Mouse (Mus musculus): ENCODE measurements around the gene Zfp978. TPM values are rescaled to one million over a fixed set of nuclear protein-coding genes. Genes with fewer than 3 reads are reported as not detected.
"Not testable (repeated sequence)": the region's sequence is repeated elsewhere in the genome, so short reads cannot be mapped to it uniquely, and the experiment has no call there.

Zfp978 gene
- total RNA-seq (2021) (under 1 TPM; 0.23 to 0.35 TPM), polyA plus RNA-seq (2012; rRNA removed) (not detected in 2 replicates)
- long read RNA-seq, result 0 reads

- DNase-seq, result not testable (repeated sequence)
Observed at GRCm38 (mm10) chr4:147361003-147361402, at the start of gene Zfp978. Gene Zfp978 (plus strand): TSS chr4:147361303.

- not testable (repeated sequence) for DNase-seq
Observed at GRCm38 (mm10) chr4:147335036-147335690, 25.9 kb upstream of the Zfp978 start.

- not testable (repeated sequence) for DNase-seq
Observed at GRCm38 (mm10) chr4:147335691-147336367, 25.3 kb upstream of the Zfp978 start.

DNA sequence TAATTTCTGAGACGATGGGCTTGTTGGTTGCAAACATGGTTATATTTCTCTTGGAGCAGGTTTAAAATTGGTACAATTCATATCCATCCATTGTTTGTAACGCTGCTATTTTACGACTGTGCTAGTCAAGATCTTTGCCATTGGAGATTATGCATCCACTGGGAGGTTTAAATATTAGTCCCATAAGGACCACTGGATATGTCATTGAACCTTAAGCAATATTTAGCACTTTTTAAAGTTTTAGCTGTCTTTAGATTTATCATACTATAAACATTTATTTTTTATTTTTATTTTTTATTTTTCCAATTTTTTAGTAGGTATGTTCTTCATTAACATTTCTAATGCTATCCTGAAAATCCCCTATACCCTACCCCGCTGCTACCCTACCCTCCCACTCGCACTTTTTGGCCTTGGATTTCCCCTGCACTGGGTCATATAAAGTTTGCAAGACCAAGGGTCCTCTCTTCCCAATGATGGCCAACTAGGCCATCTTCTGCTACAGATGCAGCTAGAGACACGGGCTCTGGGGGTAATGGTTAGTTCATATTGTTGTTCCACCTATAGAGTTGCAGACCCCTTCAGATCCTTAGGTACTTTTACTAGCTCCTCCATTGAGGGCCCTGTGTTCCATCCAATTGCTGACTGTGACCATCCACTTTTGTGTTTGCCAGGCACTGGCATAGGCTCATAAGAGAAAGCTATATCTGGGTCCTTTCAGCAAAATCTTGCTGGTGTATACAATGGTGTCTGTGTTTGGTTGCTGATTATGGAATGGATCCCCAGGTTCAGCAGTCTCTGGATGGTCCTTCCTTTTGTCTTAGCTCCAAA lies 24.5 kb upstream of the Zfp978 start:
- not testable (repeated sequence) for DNase-seq

DNA sequence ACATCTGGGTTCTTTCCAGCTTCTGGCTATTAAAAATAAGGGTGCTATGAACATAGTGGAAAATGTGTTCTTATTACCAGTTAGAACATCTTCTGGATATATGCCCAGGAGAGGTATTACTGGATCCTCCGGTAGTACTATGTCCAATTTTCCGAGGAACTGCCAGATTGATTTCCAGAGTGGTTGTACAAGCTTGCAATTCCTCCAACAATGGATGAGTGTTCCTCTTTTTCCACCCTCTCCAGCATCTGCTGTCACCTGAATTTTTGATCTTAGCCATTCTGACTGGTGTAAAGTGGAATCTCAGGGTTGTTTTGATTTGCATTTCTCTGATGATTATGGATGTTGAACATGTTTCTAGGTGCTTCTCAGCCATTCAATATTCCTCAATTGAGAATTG lies 23.6 kb upstream of the Zfp978 start:
- DNase-seq, result not testable (repeated sequence)

DNA sequence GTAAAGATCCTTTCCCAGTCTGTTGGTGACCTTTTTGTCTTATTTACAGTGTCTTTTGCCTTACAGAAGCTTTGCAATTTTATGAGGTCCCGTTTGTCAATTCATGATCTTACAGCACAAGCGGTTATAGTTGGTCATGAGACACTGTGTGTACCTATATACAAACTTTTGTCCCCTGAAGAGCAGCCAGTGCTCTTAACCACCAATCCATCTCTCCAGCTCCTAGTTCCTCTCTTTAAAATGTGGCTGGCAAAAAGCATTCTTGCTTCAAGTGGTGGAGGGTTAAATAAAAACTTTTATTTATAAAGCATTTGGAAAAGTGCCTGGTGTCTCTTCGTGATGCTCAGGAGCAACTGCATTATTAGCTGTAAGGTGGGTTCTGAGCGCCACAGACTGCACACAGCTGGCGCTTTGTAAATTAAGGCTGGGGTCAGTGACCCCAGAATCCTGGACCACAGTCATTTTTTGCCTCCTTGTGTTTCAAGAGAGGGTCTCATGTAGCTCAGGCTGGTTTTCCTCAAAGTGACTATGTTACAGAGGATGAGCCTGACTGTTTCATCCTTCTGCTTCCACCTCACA lies 23.0 kb upstream of the Zfp978 start:
- no peak for DNase-seq

- not testable (repeated sequence) for DNase-seq
Observed at GRCm38 (mm10) chr4:147338706-147339105, 22.4 kb upstream of the Zfp978 start.

- not testable (repeated sequence) for DNase-seq
Observed at GRCm38 (mm10) chr4:147339601-147340219, 21.4 kb upstream of the Zfp978 start.

DNA sequence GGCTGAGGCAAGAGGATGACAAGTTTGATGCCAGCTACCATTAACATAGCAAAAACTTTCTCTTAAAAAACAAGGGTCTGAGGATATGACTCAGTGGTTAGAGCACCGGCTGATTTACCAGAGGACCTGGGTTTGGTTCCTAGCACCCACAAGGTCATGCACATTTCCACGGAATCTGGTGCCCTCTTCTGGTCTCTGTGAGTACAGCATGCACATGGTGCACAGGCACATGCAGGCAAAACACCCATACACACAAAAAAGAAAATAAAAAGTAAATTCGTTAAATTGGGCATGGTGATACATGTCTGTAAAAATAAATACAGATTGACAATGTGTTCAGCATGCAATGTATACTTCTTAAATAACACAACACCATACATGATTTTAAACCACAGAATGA lies 20.9 kb upstream of the Zfp978 start:
- DNase-seq, result not testable (repeated sequence)

- DNase-seq, result not testable (repeated sequence)
Observed at GRCm38 (mm10) chr4:147340876-147341275, 20.2 kb upstream of the Zfp978 start.

DNA sequence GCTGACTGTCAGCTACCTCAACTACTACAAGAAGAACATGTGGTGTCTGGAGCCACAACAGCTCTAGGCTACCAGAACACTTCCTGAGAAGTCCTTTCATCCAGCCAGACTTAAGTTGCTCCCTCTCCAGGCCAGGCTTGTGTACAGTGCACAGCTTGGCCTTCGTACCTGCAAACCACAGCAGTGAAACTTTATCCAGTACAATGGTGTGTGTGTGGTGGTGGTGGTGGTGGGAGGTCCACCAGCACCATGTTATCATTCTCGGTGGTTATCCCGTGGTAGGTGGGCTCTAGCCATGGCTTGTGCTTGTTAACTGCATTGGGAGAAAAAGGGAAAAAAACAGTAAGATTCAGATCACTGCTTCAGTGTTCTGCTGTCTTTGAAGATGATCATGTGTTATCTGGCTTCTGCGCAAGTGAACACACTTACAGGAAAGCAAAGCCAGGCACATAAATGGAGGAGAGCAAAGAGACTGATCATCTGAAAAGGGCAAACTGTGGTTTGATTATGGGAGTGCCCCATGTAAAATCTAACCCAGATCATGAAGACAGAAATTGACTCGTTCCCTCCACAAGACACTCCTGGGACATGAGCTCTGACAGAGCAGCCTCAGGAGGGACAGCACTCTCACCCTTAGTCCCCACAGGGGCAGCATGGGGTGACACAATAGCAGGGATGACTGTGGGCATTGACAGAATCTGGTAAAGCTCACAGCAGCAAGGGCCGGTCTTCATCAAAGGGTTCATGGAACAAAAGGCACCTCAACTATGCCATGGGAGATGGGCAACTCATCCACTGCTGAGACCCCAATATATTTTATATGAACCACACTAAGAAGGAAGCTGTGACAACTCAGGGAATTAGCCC lies 17.8 kb upstream of the Zfp978 start:
- DNase-seq, result not testable (repeated sequence)

GRCm38 (mm10) chr4:147345061-147345554 lies 16.0 kb upstream of the Zfp978 start:
- not testable (repeated sequence) for DNase-seq

GRCm38 (mm10) chr4:147346361-147347035 lies 14.6 kb upstream of the Zfp978 start:
- DNase-seq, result not testable (repeated sequence)

DNA sequence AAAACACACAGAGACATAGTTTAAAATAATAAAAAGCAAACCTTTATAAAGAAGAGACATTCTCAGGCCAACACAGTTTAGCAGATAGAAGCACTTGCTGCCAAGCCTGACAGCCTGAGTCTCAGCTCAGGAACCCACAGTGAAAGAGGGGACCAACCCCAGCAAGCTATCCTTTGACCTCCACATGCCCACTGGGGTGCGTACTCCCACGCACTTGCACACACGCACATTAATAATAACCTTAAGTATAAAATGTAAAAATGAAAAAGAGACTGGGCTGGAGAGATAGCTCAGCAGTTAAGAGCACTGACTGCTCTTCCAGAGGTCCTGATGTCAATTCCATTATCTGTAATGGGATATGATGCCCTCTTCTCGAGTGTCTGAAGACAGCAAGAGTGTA lies 13.8 kb upstream of the Zfp978 start:
- not testable (repeated sequence) for DNase-seq

DNA sequence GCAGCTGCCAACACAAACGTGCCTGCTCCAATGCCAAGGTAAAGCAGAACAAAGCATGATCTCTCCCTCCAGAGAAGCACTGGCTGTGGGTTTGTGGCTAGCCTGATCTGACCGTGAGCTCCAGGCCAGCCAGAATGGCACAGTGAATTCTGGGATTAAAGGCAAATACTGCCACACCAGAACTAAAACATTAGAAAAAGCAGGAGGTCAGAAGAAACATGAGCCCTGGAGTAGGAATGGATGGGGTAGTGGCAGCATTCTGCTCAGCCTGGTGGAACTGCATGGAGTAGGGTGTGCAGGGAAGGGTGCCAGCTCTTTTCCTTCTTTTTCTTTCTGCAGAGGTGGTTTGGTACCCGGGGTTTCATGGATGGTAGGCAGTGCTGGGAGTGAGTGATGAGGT lies 13.2 kb upstream of the Zfp978 start:
- DNase-seq, result not testable (repeated sequence)

GRCm38 (mm10) chr4:147348401-147348800 lies 12.7 kb upstream of the Zfp978 start:
- not testable (repeated sequence) for DNase-seq

- DNase-seq, result not testable (repeated sequence)
Observed at GRCm38 (mm10) chr4:147348906-147349686, 12.0 kb upstream of the Zfp978 start.

DNA sequence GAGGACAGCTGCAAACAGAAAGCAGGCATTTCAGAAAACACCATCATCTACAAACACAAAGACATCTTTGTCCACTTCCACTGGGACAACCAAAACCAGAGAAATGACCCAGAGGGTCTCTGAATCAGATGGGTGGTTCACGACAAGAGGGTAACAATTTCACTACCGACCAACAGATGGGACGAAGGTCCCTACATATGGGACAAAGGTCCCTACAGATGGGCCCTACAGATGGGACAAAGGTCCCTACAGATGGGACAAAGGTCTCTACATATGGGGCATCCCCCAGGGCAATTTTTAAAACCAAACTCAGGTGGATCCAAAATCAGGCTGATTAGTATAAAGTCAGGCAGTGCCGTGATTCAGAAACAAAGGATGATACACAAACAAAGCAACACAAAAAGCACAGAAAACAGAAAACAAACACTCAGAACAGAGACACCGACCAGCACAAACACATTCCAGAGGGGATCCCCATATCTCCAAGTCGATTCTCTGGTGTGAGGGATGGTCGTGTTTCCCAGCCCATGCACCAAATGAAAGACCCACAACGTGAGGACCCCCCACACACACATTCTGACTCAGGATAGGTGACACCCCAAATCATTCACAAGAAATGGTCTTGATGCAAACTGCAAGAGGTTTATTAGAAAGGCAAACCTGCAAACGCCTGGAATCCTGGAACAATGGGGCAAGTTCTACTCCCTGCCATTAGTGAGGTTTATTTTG lies 11.3 kb upstream of the Zfp978 start:
- DNase-seq, result not testable (repeated sequence)
